Mouse (Mus musculus): ENCODE results near the gene Cnnm1.

DNA sequence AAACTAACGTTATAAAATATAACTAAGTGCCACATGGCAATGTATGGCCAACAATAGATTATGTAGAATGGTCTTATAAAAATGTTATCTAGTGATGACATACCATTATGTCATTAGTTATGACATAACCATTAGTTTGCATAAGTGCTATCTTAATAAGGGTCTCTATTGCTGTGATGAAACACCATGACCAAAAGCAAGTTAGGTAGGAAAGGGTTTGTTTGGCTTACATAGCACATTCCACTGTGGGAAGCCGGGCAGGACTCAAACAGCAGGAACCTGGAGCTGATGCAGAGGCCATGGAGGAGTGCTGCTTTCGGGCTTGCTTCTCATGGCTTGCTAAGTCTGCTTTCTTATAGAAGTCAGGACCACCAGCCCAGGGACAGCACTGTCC is 24.1 kb downstream of the Cnnm1 start:
- no peak for TF ChIP-seq POLR2A (IDR thresholded peaks at IDR 0.05; ENCODE audit: extremely low read depth, insufficient read depth, low read length)
- TF ChIP-seq CTCF (IDR thresholded peaks at IDR 0.05; ENCODE audit: extremely low read depth, insufficient read depth, low read length) = no peak
